Mouse (Mus musculus) hindbrain, embryonic 16.5 days (tissue): ENCODE measurements around the gene Oosp2. TPM values are rescaled to one million over a fixed set of nuclear protein-coding genes. Genes with fewer than 3 reads are reported as not detected.

Experiments
- ATAC-seq: fragments of 200-750 bp; cut with Nextera tagmentation; 2 replicates; pipeline ENCODE4 v1.8.0; 2017; ENCODE audit warnings: moderate TSS enrichment, moderate library complexity
- H3K27ac ChIP-seq: fragments of 300-500 bp; sonication (generic); 2 replicates; pipeline ENCODE4 v1.5.1; 2014; ENCODE audit warnings: low read depth, mild to moderate bottlenecking, control low read depth, low read length, moderate library complexity
- H3K27me3 ChIP-seq: fragments of 300-500 bp; sonication (generic); replicated peaks from 2 replicates; pipeline ENCODE4 v1.6.1; 2014; ENCODE audit warnings: low read length; ENCODE audit not compliant: control insufficient read depth, insufficient read depth
- H3K36me3 ChIP-seq: fragments of 300-500 bp; sonication (generic); 2 replicates; pipeline ENCODE4 v1.6.1; 2014; ENCODE audit warnings: mild to moderate bottlenecking, low read length, moderate library complexity, mixed read lengths; ENCODE audit not compliant: control insufficient read depth, insufficient read depth
- H3K4me1 ChIP-seq: fragments of 300-500 bp; sonication (generic); 2 replicates; pipeline ENCODE4 v1.6.1; 2014; ENCODE audit warnings: low read depth, low read length; ENCODE audit not compliant: control insufficient read depth, insufficient read depth
- H3K4me2 ChIP-seq: fragments of 300-500 bp; sonication (generic); 2 replicates; pipeline ENCODE4 v1.6.1; 2014; ENCODE audit warnings: mild to moderate bottlenecking, low read length, control low read depth, moderate library complexity
- H3K4me3 ChIP-seq: fragments of 300-500 bp; sonication (generic); 2 replicates; pipeline ENCODE4 v1.5.1; 2014; ENCODE audit warnings: mild to moderate bottlenecking, low read length, control low read depth, moderate library complexity
- H3K9ac ChIP-seq: fragments of 300-500 bp; sonication (generic); 2 replicates; pipeline ENCODE4 v1.6.1; 2014; ENCODE audit warnings: low read depth, mild to moderate bottlenecking, control low read depth, low read length, moderate library complexity
- H3K9me3 ChIP-seq: fragments of 300-500 bp; sonication (generic); 2 replicates; pipeline ENCODE4 v1.6.1; 2014; ENCODE audit warnings: mild to moderate bottlenecking, low read length, moderate library complexity; ENCODE audit not compliant: control insufficient read depth
- WGBS: fragments of 180-500 bp; shearing (Covaris S2); extraction: QIAGEN DNeasy Blood & Tissue Kit; methylation state at CpG from one replicate; pipeline ENCODE4 v1.1.7; 2014; 5-methylcytosine and 5-hydroxymethylcytosine counted together
- polyA plus RNA-seq: library from polyadenylated mRNA; unstranded; fragments of >200 nt; fragmentation: Nextera tagmentation; extraction: Ambion mirVana; gene quantifications from 2 replicates; pipeline ENCODE4 v1.2.1, GENCODE M21; 2015

Gene Oosp2
- polyA plus RNA-seq, 1 experiment from 2014 or later: not detected

DNA sequence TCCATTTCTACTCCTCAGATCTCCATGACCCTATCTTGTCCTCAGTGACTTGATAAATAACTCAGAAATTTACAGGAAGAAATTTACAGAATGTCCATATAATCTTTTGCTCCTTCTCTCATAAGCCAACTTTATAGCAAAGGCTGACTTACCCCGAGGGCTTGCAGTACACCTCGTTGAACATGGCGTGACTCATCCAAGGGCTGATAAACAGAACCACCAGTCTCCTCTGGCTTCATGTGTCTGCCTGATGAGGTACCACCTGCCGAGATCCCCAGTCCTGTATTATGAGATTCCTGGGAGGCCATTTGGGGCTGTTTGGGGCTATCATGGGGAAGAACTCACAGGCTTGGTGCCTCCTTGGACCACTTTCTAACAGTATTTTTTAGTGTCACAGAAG, 21.3 kb downstream of the Oosp2 start:
- no peak for ATAC-seq
- H3K9me3 ChIP-seq: no peaks in the 10 kb centered on the region
- no peaks in the 10 kb centered on the region for H3K27me3 ChIP-seq
- no peak overlapping the region for H3K4me3 ChIP-seq
- H3K4me2 ChIP-seq: no peak overlapping the region
- H3K36me3 ChIP-seq: no peaks in the 10 kb centered on the region
- H3K27ac ChIP-seq: no peak overlapping the region
- no peaks in the 10 kb centered on the region for H3K4me1 ChIP-seq
- 82% methylated on average over 4 of the region's 4 CpGs for WGBS
- H3K9ac ChIP-seq: no peak overlapping the region

DNA sequence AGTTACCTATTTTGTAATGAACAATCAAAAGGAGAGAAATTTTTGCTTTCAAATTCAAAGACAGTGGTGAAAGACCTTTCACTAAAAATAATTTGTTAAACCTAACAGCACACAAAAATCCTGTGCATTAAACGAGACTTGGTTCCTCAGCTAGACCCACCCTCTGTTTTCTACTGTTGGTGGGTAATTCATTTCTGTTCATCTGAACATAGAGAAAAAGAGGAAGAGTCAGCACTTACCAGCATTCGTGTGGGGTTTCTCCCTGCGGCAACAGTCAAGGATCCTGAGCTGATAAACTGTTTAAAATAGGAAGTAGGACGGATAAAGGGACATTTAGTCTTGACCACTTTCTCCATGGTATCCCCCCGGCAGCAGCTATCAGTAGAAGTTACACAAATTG, 24.8 kb downstream of the Oosp2 start:
- no peak for ATAC-seq
- Histone ChIP-seq H3K4me2 (no peak overlapping the region), H3K27ac (no peak overlapping the region), H3K4me3 (no peak overlapping the region), H3K4me1 (no peaks in the 10 kb centered on the region), H3K9me3 (no peaks in the 10 kb centered on the region), H3K9ac (no peak overlapping the region), H3K36me3 (no peaks in the 10 kb centered on the region), H3K27me3 (no peaks in the 10 kb centered on the region)
- 89% methylated on average over 5 of the region's 5 CpGs for WGBS

GRCm38 (mm10) chr19:11634330-11634729, 26.0 kb downstream of the Oosp2 start:
- ATAC-seq: no peak
- Histone ChIP-seq H3K27me3 (no peaks in the 10 kb centered on the region), H3K4me2 (no peak overlapping the region), H3K36me3 (no peaks in the 10 kb centered on the region), H3K9me3 (no peaks in the 10 kb centered on the region), H3K4me3 (no peak overlapping the region), H3K27ac (no peak overlapping the region), H3K4me1 (no peaks in the 10 kb centered on the region), H3K9ac (no peak overlapping the region)
- WGBS: 78% methylated on average over 2 of the region's 2 CpGs

GRCm38 (mm10) chr19:11633732-11634131, 26.6 kb downstream of the Oosp2 start:
- H3K4me1 ChIP-seq: no peaks in the 10 kb centered on the region
- no peak overlapping the region for H3K4me2 ChIP-seq
- H3K4me3 ChIP-seq: no peak overlapping the region
- H3K27me3 ChIP-seq: no peaks in the 10 kb centered on the region
- no peak for ATAC-seq
- H3K9me3 ChIP-seq: no peaks in the 10 kb centered on the region
- WGBS: 85% methylated on average over 1 of the region's 1 CpGs
- no peak overlapping the region for H3K27ac ChIP-seq
- no peaks in the 10 kb centered on the region for H3K36me3 ChIP-seq
- H3K9ac ChIP-seq: no peak overlapping the region

DNA sequence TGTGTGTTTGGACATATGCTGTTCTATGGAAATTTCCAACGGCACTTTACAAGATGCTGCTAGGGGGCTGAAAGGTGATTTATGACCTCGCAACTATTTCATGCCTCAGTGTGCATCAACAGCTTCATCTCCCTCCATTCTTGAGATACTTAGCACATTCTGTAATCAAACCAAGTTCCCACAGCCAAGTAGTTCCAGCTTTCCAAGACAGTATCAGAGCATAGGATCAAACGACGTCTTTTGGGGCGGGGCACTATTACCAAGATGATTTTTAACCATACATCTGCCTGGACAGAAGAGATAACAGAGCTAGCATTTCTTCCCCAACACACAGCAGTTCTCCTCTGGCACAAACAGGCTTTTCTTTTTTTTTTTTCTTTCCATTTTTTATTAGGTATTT, 35.1 kb downstream of the Oosp2 start:
- WGBS: 79% methylated on average over 5 of the region's 5 CpGs
- Histone ChIP-seq H3K9me3 (no peaks in the 10 kb centered on the region), H3K4me2 (no peak overlapping the region)

DNA sequence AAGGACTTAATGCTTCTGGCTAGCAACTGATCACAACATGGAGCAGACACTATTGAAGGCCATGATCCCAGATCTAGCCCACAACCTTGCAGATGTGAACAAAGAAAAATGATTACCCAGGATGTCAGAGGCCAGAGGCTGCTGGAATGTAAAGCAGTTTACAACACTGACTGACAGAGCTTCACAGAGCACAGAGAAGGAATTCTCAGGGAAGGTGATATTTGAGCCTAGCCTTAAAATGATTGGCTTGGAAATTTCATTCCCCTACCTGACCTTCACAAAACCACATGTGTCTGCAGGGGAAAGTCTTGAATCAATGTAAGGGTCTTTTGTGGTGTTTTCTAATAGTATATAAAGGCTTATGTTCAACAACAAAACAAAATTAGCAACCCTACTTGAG, 35.6 kb downstream of the Oosp2 start:
- Histone ChIP-seq H3K4me1 (no peaks in the 10 kb centered on the region), H3K9ac (no peak overlapping the region), H3K9me3 (no peaks in the 10 kb centered on the region), H3K27ac (no peak overlapping the region), H3K27me3 (no peaks in the 10 kb centered on the region), H3K36me3 (no peaks in the 10 kb centered on the region), H3K4me2 (no peak overlapping the region), H3K4me3 (no peak overlapping the region)
- no peak for ATAC-seq

More for the DNA sequence above, 35.1 kb downstream of the Oosp2 start:
- Histone ChIP-seq H3K4me3 (no peak overlapping the region), H3K27me3 (no peaks in the 10 kb centered on the region), H3K36me3 (no peaks in the 10 kb centered on the region), H3K4me1 (no peaks in the 10 kb centered on the region), H3K27ac (no peak overlapping the region), H3K9ac (no peak overlapping the region)
- no peak for ATAC-seq

DNA sequence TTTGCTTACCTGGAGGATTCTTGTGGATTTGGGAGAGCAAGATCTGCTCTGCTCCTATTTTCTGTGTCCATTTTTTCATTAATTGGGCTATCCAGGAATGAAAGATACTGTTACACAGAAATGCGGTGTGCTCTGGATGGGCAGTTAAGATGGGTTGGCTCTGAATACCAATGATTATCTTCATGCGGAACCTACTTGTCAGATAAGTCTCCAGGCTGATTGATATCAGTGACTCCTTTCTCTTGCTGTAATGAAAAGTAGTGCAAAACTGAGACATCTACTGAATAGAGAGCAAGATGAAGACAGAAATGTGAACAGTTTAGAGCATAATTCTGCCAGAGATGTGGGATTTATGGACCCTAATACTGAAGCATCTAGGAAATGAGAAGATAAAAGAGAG, 36.8 kb downstream of the Oosp2 start, which contains the start of gene Ms4a2:
TSS of gene Ms4a2 (minus strand) at position 169 of the 400 bp plus-strand sequence.
- Histone ChIP-seq H3K27ac (no peak within 1 kb of the TSS), H3K36me3 (no peaks in the 10 kb centered on the region), H3K27me3 (no peaks in the 10 kb centered on the region), H3K4me3 (no peak within 1 kb of the TSS), H3K9ac (no peak within 1 kb of the TSS), H3K4me2 (no peak within 1 kb of the TSS), H3K4me1 (no peaks in the 10 kb centered on the region), H3K9me3 (no peaks in the 10 kb centered on the region)
- 83% methylated on average over 2 of the region's 2 CpGs for WGBS
- ATAC-seq: no peak

- Histone ChIP-seq H3K4me2 (no peak overlapping the region), H3K9me3 (no peaks in the 10 kb centered on the region), H3K36me3 (no peaks in the 10 kb centered on the region), H3K9ac (no peak overlapping the region), H3K27ac (no peak overlapping the region), H3K4me3 (no peak overlapping the region), H3K27me3 (no peaks in the 10 kb centered on the region), H3K4me1 (no peaks in the 10 kb centered on the region)
- ATAC-seq: no peak
Measured at GRCm38 (mm10) chr19:11617983-11618382, 42.4 kb downstream of the Oosp2 start.

GRCm38 (mm10) chr19:11614805-11615204, 45.6 kb downstream of the Oosp2 start:
- Histone ChIP-seq H3K4me3 (no peak overlapping the region), H3K4me1 (no peaks in the 10 kb centered on the region), H3K27ac (no peak overlapping the region), H3K27me3 (no peaks in the 10 kb centered on the region), H3K36me3 (no peaks in the 10 kb centered on the region), H3K9ac (no peak overlapping the region), H3K9me3 (no peaks in the 10 kb centered on the region), H3K4me2 (no peak overlapping the region)
- ATAC-seq: no peak
- 68% methylated on average over 2 of the region's 2 CpGs for WGBS

DNA sequence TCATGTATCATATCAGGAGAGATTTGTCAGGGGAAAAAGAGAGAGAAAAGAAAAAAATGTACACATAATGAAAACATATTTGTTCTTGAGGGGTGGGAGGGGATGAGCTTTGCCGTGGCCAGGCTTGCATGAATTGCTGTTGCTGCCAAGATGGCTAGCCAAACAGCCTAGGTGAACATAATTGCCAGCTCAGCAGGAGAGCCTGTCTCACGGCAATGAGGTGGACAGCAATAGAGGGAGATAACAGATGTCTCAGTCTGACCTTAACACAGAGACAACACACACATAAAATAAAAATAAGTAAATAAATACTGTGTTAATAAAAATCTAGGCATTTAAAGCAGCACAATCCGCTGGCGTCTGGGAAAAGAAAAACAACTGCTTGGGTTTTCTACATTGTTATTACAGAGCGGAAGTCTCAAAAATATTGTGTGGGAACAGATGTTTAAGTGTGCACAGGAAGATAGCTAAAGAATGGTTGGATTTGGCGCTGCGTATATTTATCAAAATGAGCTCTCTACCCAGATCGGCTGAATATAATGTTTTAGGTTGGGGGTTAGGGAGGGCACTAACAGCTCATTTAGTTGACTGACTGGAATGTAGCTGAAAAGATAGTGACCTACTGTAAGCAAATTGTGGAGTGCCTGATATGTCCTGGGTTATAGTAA, 46.4 kb downstream of the Oosp2 start:
- no peaks in the 10 kb centered on the region for H3K27me3 ChIP-seq
- 70% methylated on average over 8 of the region's 8 CpGs for WGBS
- no peak for ATAC-seq
- no peak overlapping the region for H3K4me2 ChIP-seq
- H3K36me3 ChIP-seq: no peaks in the 10 kb centered on the region
- H3K4me3 ChIP-seq: no peak overlapping the region
- no peaks in the 10 kb centered on the region for H3K9me3 ChIP-seq
- H3K9ac ChIP-seq: no peak overlapping the region
- H3K27ac ChIP-seq: no peak overlapping the region
- H3K4me1 ChIP-seq: no peaks in the 10 kb centered on the region
